Mouse (Mus musculus) limb, embryonic 11.5 days (tissue): ENCODE data around the gene Uts2. TPM values are rescaled to one million over a fixed set of nuclear protein-coding genes. Genes with fewer than 3 reads are reported as not detected.

Experiments used
- ATAC-seq: fragments of 200-750 bp; cut with Nextera tagmentation; 2 replicates; pipeline ENCODE4 v1.8.0; 2017; ENCODE audit warnings: low read depth; ENCODE audit not compliant: insufficient number of reproducible peaks, low FRiP score, low TSS enrichment
- DNase-seq: peaks from one replicate; pipeline ENCODE4 v3.0.0-alpha.2; 2015; ENCODE audit warnings: low spot score
- H3K27ac ChIP-seq: fragments of 300-500 bp; sonication (generic); replicated peaks from 2 replicates; pipeline ENCODE4 v1.5.1; 2014; ENCODE audit warnings: low read depth, mild to moderate bottlenecking, low read length
- H3K27me3 ChIP-seq: fragments of 300-500 bp; sonication (generic); 2 replicates; pipeline ENCODE4 v1.6.1; 2014; ENCODE audit warnings: mild to moderate bottlenecking, low read length, mixed read lengths; ENCODE audit not compliant: control insufficient read depth, insufficient read depth
- H3K36me3 ChIP-seq: fragments of 300-500 bp; sonication (generic); 2 replicates; pipeline ENCODE4 v1.6.1; 2014; ENCODE audit warnings: mild to moderate bottlenecking, low read length, moderate library complexity, mixed read lengths; ENCODE audit not compliant: control insufficient read depth, insufficient read depth
- H3K4me1 ChIP-seq: fragments of 300-500 bp; sonication (generic); 2 replicates; pipeline ENCODE4 v1.6.1; 2014; ENCODE audit warnings: low read length, mixed read lengths; ENCODE audit not compliant: control insufficient read depth, insufficient read depth
- H3K4me2 ChIP-seq: fragments of 300-500 bp; sonication (generic); 2 replicates; pipeline ENCODE4 v1.6.1; 2014; ENCODE audit warnings: low read depth, mild to moderate bottlenecking, moderate library complexity; ENCODE audit not compliant: severe bottlenecking
- H3K4me3 ChIP-seq: fragments of 300-500 bp; sonication (generic); 2 replicates; pipeline ENCODE4 v1.5.1; 2014; ENCODE audit warnings: low read depth, low read length
- H3K9ac ChIP-seq: fragments of 300-500 bp; sonication (generic); 2 replicates; pipeline ENCODE4 v1.6.1; 2014; ENCODE audit warnings: mild to moderate bottlenecking, low read length
- H3K9me3 ChIP-seq: fragments of 300-500 bp; sonication (generic); 2 replicates; pipeline ENCODE4 v1.6.1; 2016; ENCODE audit warnings: low read length; ENCODE audit not compliant: control insufficient read depth
- WGBS: fragments of 180-500 bp; shearing (Covaris S2); extraction: QIAGEN DNeasy Blood & Tissue Kit; methylation state at CpG from one replicate; pipeline ENCODE4 v1.1.7; 2014; 5-methylcytosine and 5-hydroxymethylcytosine counted together
- polyA plus RNA-seq: library from polyadenylated mRNA; unstranded; fragments of >200 nt; fragmentation: Nextera tagmentation; extraction: Ambion mirVana; gene quantifications from 2 replicates; pipeline ENCODE4 v1.2.1, GENCODE M21; 2014

The Uts2 gene
- polyA plus RNA-seq, 1 experiment from 2014 or later, result not detected

DNA sequence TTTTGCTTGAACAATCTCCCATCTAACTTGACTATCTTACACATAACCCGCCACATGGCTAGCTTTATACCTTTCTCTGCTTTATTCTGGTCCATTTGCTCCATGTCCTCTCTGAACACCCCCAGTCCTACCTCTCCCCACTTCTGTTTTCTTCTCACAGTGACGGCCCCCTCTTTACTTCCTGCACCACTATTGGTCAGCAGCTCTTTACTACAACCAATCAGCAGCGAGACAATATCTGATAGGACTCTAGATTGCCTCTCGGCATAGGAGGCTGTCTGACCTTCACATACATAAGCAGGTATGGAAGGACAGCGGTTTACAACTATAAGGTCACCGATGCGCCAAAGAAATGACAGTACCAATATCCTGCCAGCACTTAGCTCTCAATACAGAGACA lies 39.6 kb downstream of the Uts2 start:
- H3K9me3 ChIP-seq, result no peaks in the 10 kb centered on the region
- no peaks in the 10 kb centered on the region for H3K4me1 ChIP-seq
- WGBS, result 90% methylated on average over 7 of the region's 7 CpGs
- no peak overlapping the region for H3K27ac ChIP-seq
- H3K4me2 ChIP-seq, result no peak overlapping the region
- no peak for ATAC-seq
- DNase-seq, result no peak
- no peaks in the 10 kb centered on the region for H3K36me3 ChIP-seq
- H3K4me3 ChIP-seq, result no peak overlapping the region
- no peaks in the 10 kb centered on the region for H3K27me3 ChIP-seq
- H3K9ac ChIP-seq, result no peak overlapping the region

DNA sequence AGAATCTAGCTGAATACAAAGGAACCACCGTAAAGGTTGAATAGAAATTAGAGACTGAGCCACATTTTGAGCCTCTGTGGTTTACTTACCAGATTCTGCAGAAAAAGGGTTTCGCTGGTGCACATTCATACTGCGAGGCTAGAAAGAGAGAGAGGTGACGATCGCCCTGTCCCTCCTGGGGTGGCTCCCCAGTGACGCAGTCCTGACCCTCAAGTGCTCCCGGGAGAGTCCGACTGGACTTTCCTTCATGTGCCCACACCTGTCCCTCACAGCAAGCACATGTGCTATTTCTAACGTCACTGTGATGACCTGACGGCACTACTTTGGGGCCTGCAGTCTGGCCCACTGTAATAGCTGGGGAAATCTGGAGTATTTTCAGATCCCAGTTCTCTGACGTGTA lies 40.9 kb downstream of the Uts2 start:
- no peak for ATAC-seq
- no peaks in the 10 kb centered on the region for H3K36me3 ChIP-seq
- no peak overlapping the region for H3K9ac ChIP-seq
- no peak overlapping the region for H3K27ac ChIP-seq
- no peak overlapping the region for H3K4me3 ChIP-seq
- H3K27me3 ChIP-seq, result no peaks in the 10 kb centered on the region
- H3K4me1 ChIP-seq, result no peaks in the 10 kb centered on the region
- no peak overlapping the region for H3K4me2 ChIP-seq
- 92% methylated on average over 11 of the region's 11 CpGs for WGBS
- DNase-seq, result no peak
- H3K9me3 ChIP-seq, result no peaks in the 10 kb centered on the region

DNA sequence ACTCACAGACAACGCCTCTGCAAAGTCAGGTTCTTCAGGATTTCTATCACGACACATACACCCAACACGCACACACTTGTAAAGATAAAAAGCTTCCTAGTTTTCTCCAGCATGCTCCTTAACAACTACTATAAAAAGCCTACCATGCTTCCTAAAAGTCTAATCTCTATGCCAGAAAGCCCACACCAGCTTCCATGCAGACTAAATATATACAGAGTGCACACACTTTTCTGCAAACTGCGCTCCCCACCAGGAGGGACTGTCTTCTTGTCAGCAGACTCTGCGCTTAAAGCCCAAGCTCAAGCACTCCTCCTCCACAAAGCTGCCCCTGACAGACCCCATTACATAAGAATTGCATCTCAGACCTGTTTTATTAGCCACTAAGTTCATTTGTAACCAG lies 44.6 kb downstream of the Uts2 start:
- peaks cover 3% of the 10 kb centered on the region; the same call in 1 of the 2 replicates for H3K4me1 ChIP-seq
- no peak overlapping the region for H3K9ac ChIP-seq
- no peak overlapping the region for H3K4me2 ChIP-seq
- H3K27me3 ChIP-seq, result no peaks in the 10 kb centered on the region
- H3K4me3 ChIP-seq, result no peak overlapping the region
- ATAC-seq (no peak), DNase-seq (no peak)
- no peak overlapping the region for H3K27ac ChIP-seq
- WGBS, result 86% methylated on average over 5 of the region's 5 CpGs
- no peaks in the 10 kb centered on the region for H3K36me3 ChIP-seq
- H3K9me3 ChIP-seq, result no peaks in the 10 kb centered on the region

DNA sequence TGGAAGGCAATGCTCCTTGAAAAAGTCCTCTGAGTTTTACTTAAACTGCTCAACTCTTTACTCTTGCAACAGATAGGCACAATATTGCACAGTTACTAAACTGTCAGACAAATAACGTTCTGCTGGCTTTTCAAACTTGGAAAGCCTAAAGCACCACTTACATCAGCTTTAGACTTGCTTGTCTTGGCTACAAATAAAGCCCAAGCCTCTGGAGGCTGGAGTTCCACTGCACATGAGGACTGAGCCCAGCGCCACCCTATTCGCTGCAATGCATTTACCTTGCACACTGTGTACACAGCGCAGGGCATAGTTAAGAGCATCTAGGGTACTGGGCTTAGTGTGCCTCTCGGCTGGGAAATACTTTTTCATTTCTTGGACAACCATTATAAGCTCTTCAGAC lies 46.4 kb downstream of the Uts2 start:
- DNase-seq, result no peak
- Histone ChIP-seq H3K4me1 (peaks cover 3% of the 10 kb centered on the region; the same call in 1 of the 2 replicates), H3K4me3 (peak overlapping the region; percentile 47), H3K27ac (no peak overlapping the region), H3K36me3 (no peaks in the 10 kb centered on the region; the same call in 1 of the 2 replicates), H3K4me2 (peak overlapping the region; percentile 96; the same call in 1 of the 2 replicates), H3K27me3 (no peaks in the 10 kb centered on the region), H3K9ac (peak overlapping the region; percentile 70; the same call in 1 of the 2 replicates), H3K9me3 (no peaks in the 10 kb centered on the region)
- WGBS, result 54% methylated on average over 5 of the region's 5 CpGs
- ATAC-seq, result no peak

DNA sequence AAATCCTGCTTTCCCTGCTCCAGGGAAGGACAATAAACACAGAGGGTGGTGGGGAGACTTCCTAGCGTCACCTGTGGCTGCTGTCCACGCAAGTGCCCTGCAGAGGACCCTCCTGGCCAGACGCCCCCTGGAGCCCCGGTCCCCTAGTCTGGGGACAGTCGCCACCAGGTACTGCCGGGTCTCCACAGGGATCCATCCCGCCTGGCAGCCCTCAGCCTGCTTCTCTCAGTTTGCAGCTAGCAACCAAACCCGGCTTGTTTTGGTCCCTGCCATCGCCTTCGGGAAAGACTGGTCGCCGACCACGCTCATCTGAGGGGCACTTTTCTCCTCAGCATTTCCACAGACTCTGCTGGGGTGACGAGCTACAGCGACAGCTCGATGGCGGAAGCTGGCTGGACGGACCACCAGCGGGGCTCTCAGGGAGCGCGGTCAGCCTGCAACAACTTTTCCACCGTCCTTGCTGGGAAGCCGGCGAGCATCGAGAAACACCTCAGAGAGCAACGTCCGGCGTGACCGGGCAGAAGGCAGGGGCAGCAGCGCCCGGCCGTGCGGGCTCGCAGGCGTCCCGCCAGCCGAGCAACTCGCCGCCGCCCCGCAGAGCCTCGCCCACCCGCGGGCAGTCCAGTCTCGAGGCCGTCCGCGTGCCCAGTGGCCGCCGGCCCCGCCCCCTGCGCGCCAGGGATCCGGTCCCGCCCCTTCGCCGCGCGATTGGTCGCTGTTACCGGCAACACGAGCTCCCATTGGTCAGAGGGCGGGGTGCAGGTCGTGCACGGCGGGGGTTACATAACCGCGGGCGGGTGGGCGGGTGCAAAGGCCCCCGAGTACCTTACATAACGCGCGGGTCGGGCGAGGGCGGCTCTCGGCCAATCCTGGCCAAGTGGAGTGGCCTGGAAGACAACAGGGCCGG lies 47.4 kb downstream of the Uts2 start, which contains the start of gene Per3:
Gene Per3, minus strand, starts transcription at position 629 of the 907 bp plus-strand sequence.
- H3K4me3 ChIP-seq, result peak within 1 kb of the TSS; percentile 47
- ATAC-seq (peak; percentile 98), DNase-seq (peak; percentile 95)
- peak within 1 kb of the TSS; percentile 5; the same call in 1 of the 2 replicates for H3K27ac ChIP-seq
- no peaks in the 10 kb centered on the region for H3K9me3 ChIP-seq
- WGBS, result under 1% methylated on average over 76 of the region's 79 CpGs
- H3K4me2 ChIP-seq, result peak within 1 kb of the TSS; percentile 96
- no peaks in the 10 kb centered on the region; the same call in 1 of the 2 replicates for H3K36me3 ChIP-seq
- no peaks in the 10 kb centered on the region for H3K27me3 ChIP-seq
- H3K9ac ChIP-seq, result peak within 1 kb of the TSS; percentile 70
- peaks cover 3% of the 10 kb centered on the region; the same call in 1 of the 2 replicates for H3K4me1 ChIP-seq

DNA sequence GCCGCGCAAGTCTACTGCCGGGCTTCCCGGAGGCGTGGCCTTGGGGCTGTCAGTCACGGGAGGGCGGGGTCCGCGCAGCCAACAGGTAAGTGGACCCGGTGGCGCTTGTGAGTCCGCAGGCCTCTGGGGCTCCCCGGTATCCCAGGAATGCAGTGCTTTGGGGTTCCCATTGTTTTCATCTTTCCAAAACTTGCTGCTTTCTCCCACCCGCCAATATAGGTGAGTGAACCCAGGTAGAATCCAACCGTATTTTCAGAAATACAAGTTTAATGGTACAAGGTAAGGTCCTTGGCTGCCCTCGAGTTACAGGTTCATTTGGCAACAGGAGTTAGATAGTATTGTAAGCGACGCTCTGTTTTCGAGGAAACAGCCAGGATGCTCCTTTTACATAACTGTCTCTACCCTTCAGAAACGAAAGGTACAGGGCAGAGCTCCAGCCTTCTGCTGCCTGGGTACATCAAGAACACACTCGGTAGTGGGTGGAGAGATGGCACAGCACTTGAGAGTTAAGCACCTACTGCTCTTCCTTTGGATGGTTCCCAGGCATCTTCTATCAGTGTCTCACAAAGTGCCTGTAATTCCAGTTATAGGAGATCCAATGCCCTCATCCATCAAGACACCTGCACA lies 48.2 kb downstream of the Uts2 start:
- ATAC-seq (no peak), DNase-seq (no peak)
- peak overlapping the region; percentile 47 for H3K4me3 ChIP-seq
- no peaks in the 10 kb centered on the region; the same call in 1 of the 2 replicates for H3K36me3 ChIP-seq
- no peaks in the 10 kb centered on the region for H3K9me3 ChIP-seq
- peaks cover 3% of the 10 kb centered on the region; the same call in 1 of the 2 replicates for H3K4me1 ChIP-seq
- H3K27me3 ChIP-seq, result no peaks in the 10 kb centered on the region
- H3K9ac ChIP-seq, result peak overlapping the region; percentile 34; the same call in 1 of the 2 replicates
- peak overlapping the region; percentile 96 for H3K4me2 ChIP-seq
- WGBS, result 5% methylated on average over 21 of the region's 21 CpGs
- H3K27ac ChIP-seq, result no peak overlapping the region

DNA sequence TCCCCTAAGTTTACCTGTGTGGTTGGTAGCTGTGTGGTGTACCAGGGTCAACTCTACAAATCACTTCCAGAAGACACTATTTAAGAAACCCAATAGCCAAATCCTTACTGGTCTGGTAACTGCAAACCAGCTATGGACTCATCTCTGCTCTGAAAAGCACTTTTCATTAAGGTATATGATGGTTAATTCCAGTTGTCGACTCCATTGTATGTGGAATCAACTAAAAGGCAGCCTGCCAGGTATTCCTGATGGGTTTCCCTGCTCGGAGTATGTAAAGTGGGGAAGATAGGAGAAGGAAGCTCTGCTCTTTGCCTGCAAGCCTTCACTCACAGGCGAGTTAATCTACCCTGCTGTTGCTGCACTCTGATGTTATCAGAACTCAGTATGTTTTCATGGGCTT lies 49.6 kb downstream of the Uts2 start:
- Histone ChIP-seq H3K36me3 (no peaks in the 10 kb centered on the region; the same call in 1 of the 2 replicates), H3K27ac (no peak overlapping the region), H3K4me2 (no peak overlapping the region), H3K9ac (no peak overlapping the region), H3K27me3 (no peaks in the 10 kb centered on the region), H3K9me3 (no peaks in the 10 kb centered on the region), H3K4me3 (no peak overlapping the region), H3K4me1 (peaks cover 3% of the 10 kb centered on the region; the same call in 1 of the 2 replicates)
- DNase-seq (no peak), ATAC-seq (no peak)
- 81% methylated on average over 3 of the region's 3 CpGs for WGBS

DNA sequence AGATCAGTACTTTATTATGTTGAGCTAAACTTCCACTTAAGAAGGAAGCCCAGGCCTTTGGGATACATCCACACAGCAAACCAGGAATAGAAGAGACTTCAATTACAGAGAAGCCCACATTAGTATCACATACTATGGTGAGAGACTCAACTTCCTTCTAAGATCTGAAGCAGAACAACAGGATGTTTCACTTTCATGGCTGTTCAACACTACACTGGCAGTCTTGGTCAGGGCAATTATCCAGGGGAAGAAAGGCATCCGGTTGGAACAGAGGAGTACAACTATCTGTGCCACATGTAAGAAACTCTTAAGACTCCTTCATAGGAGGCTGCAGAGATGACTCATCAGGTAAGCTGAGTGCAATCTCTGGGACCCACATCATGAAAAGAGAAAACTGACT lies 54.3 kb downstream of the Uts2 start:
- no peak for DNase-seq
- no peaks in the 10 kb centered on the region; the same call in none of the 2 replicates for H3K36me3 ChIP-seq

More for the DNA sequence above, 54.3 kb downstream of the Uts2 start:
- WGBS, result 86% methylated on average over 1 of the region's 1 CpGs
- Histone ChIP-seq H3K9ac (no peak overlapping the region), H3K4me3 (no peak overlapping the region), H3K4me2 (no peak overlapping the region), H3K27me3 (no peaks in the 10 kb centered on the region), H3K4me1 (no peaks in the 10 kb centered on the region), H3K9me3 (no peaks in the 10 kb centered on the region), H3K27ac (no peak overlapping the region)
- ATAC-seq, result no peak
